8 mouse cellular contexts compared by ENCODE assay signal in the genomic region with DNA sequence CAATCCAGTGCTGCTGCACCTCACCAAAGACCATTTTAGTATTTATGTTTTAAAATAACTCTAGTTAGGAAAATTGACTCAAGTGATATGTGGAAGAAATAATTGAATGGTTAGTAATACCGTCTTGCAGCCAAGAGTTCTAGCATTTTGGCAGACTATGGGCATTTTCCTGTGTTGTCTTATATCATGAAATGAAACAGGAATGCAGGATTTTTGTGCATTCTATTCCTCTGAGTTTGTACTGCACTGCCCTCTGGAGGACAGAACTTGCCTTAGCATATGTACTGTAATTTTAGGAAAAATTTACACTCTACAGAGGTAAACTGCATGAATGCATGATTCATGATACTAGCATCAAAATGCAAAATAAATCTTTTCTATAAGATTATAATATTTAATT.
DNase-seq lines count a peak whose midpoint lies in the region; ATAC-seq lines count a peak whose summit lies in the region.

No protein-coding gene starts in this region.

- H3K4me2 ChIP-seq in hindbrain, embryonic 11.5 days (replicated peaks; ENCODE audit: low read depth, low read length) = no peak overlapping the region
- H3K4me2 ChIP-seq in hindbrain, embryonic 12.5 days (replicated peaks) = no peak overlapping the region
- no peak overlapping the region for H3K4me2 ChIP-seq in hindbrain, embryonic 16.5 days (ENCODE audit: low read length)

- no peaks in the 10 kb centered on the region for H3K9me3 ChIP-seq in hindbrain, embryonic 11.5 days (ENCODE audit: control insufficient read depth, low read length)
- H3K9me3 ChIP-seq in hindbrain, embryonic 12.5 days (replicated peaks) = no peaks in the 10 kb centered on the region
- H3K9me3 ChIP-seq in hindbrain, embryonic 16.5 days (ENCODE audit: control insufficient read depth, low read length) = no peaks in the 10 kb centered on the region

- H3K4me1 ChIP-seq in hindbrain, embryonic 11.5 days (replicated peaks; ENCODE audit: control insufficient read depth, insufficient read depth, low read length) = no peaks in the 10 kb centered on the region
- no peaks in the 10 kb centered on the region for H3K4me1 ChIP-seq in hindbrain, embryonic 12.5 days
- H3K4me1 ChIP-seq in hindbrain, embryonic 16.5 days (ENCODE audit: control insufficient read depth, insufficient read depth, low read depth, low read length) = no peaks in the 10 kb centered on the region

- intact Hi-C loops in left cerebral cortex, postnatal 4 days (cut with DNase I) = loop anchor here (5.0 to 10.0 kb wide), 3 partner anchors 669 to 1217 kb away; partner anchors contain the start of gene Gpr85

- WGBS in hindbrain, embryonic 11.5 days = 74% methylated on average over 1 of the region's 1 CpGs
- WGBS in hindbrain, embryonic 12.5 days = 70% methylated on average over 1 of the region's 1 CpGs
- 42% methylated on average over 1 of the region's 1 CpGs for WGBS in hindbrain, embryonic 16.5 days

- H3K27ac ChIP-seq in hindbrain, embryonic 11.5 days (ENCODE audit: low read depth, low read length) = no peak overlapping the region
- H3K27ac ChIP-seq in hindbrain, embryonic 12.5 days = no peak overlapping the region
- no peak overlapping the region for H3K27ac ChIP-seq in hindbrain, embryonic 16.5 days (ENCODE audit: low read depth, low read length)

- ATAC-seq in hindbrain, embryonic 11.5 days (ENCODE audit: low FRiP score) = peak; percentile 78
- no peak for ATAC-seq in hindbrain, embryonic 12.5 days (ENCODE audit: low FRiP score)
- peak; percentile 80 for ATAC-seq in hindbrain, embryonic 16.5 days

- H3K4me3 ChIP-seq in hindbrain, embryonic 11.5 days (ENCODE audit: low read depth, low read length) = no peak overlapping the region
- H3K4me3 ChIP-seq in hindbrain, embryonic 12.5 days = no peak overlapping the region
- no peak overlapping the region for H3K4me3 ChIP-seq in hindbrain, embryonic 16.5 days (ENCODE audit: low read length)

- H3K36me3 ChIP-seq in hindbrain, embryonic 11.5 days (ENCODE audit: control insufficient read depth, insufficient read depth, low read length) = no peaks in the 10 kb centered on the region
- no peaks in the 10 kb centered on the region for H3K36me3 ChIP-seq in hindbrain, embryonic 12.5 days
- H3K36me3 ChIP-seq in hindbrain, embryonic 16.5 days (ENCODE audit: control insufficient read depth, insufficient read depth, low read length) = no peaks in the 10 kb centered on the region

- no peak overlapping the region for H3K9ac ChIP-seq in hindbrain, embryonic 11.5 days (ENCODE audit: low read depth, low read length)
- H3K9ac ChIP-seq in hindbrain, embryonic 12.5 days = no peak overlapping the region
- no peak overlapping the region for H3K9ac ChIP-seq in hindbrain, embryonic 16.5 days (ENCODE audit: low read depth, low read length)

- peak; percentile 55 for DNase-seq in hindbrain, embryonic 11.5 days (ENCODE audit: low spot score)
- DNase-seq in MN1 (ENCODE audit: low spot score) = peak; percentile 18
- DNase-seq in cerebellum, postnatal 10 days = peak; percentile 75 to 83
- DNase-seq in left cerebral cortex, postnatal 4 days = peak; percentile 49
- peak; percentile 53 for DNase-seq in right cerebral cortex, postnatal 14 days
- no peak for DNase-seq in B cell, adult 2 months

- no peaks in the 10 kb centered on the region for H3K27me3 ChIP-seq in hindbrain, embryonic 11.5 days (ENCODE audit: control insufficient read depth, insufficient read depth, low read length)
- H3K27me3 ChIP-seq in hindbrain, embryonic 12.5 days = no peaks in the 10 kb centered on the region
- no peaks in the 10 kb centered on the region for H3K27me3 ChIP-seq in hindbrain, embryonic 16.5 days (replicated peaks; ENCODE audit: control insufficient read depth, insufficient read depth, low read length)

Comparison
In these comparisons a context has a peak if more than half of its experiments do, and no peak if none do; other contexts are left out.
1. DNase-seq: peak in hindbrain, embryonic 11.5 days (single experiment), MN1 (single experiment), cerebellum, postnatal 10 days (2 of 2), left cerebral cortex, postnatal 4 days (single experiment) and right cerebral cortex, postnatal 14 days (single experiment); none in B cell, adult 2 months (0 of 2).